Mouse (Mus musculus) liver (tissue): ENCODE data around the gene Lrfn4.

Experiments
- DNase-seq: peaks from one replicate; pipeline ENCODE4 v3.0.0-alpha.2; 2020; ENCODE audit warnings: mixed read lengths

Gene Lrfn4

GRCm38 (mm10) chr19:4568832-4569231 lies 46.6 kb downstream of the Lrfn4 start:
- DNase-seq, result peak; percentile 85

DNA sequence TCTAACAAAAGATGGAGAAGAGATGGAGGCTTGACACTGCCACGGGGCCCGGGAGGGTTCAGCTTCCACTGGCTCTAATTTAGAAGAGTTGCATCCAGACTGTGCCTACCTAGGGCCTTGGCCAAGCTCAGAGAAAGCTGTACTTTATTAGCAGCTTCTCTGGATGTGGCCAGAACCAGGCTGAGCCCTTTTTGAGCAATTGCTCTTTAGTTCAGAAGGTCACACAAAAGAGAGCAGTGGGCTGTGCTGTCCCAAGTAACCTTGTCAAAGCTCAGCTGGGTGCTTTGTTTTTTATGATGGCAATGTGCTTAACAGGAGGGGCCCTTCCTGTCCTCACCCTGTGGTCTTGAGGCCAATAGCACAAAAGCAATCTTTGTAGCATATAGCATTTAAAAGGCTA lies 47.8 kb downstream of the Lrfn4 start:
- DNase-seq, result no peak

DNA sequence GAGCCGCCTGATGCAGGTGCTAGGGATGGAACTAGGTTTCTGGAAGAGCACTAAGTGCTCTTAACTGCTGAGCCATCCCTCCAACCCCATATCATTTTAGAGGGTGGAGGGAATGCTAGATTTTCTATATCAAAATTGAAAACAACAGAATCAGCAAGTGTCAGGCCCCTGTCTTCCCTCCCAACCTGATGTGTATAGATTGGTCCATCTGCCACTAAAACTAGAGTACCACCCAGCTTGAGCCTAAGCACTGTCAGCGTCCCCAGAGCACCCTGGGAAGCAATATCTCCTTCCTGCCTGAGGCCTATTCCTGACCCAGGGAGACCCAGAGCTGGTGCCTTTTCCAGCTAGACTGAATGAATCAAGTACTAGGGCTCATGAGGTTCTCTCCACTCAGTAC lies 48.6 kb downstream of the Lrfn4 start:
- peak; percentile 75 for DNase-seq

DNA sequence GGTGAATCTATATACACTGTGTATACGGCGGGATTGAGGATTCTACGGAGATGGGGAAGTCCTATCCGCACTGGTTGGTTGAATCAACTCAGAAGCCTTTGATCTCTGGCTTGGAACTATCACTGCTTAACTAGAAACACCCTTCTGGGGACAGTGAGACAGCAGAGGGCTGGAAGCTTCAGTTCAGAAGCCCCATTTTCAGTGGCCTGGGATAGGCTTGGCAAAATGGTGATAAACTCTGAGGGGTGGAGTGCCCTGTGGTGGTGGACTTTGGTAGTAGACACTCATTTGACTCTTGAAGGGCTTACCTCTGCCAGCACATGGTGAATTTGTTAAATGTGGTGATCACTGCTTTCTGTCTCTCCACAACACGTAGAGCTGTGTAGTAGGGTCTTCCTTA lies 49.8 kb downstream of the Lrfn4 start:
- peak; percentile 71 for DNase-seq
